Mouse (Mus musculus) MEL (cell line): ENCODE results near the gene Tab1.

ENCODE experiments used
- ELF1 ChIP-seq: IDR thresholded peaks from 2 replicates; pipeline ENCODE4 v1.6.1; 2014; ENCODE audit warnings: low read depth, mild to moderate bottlenecking, inconsistent platforms, low read length, improper control_type of control experiment, moderate library complexity
- GATA1 ChIP-seq: IDR thresholded peaks from 2 replicates; pipeline ENCODE4 v1.6.1; 2011; ENCODE audit warnings: low read depth, low read length, improper control_type of control experiment
- HCFC1 ChIP-seq: IDR thresholded peaks from 2 replicates; pipeline ENCODE4 v1.6.1; 2012; ENCODE audit warnings: low read depth, mild to moderate bottlenecking, inconsistent platforms, low read length, improper control_type of control experiment, moderate library complexity
- MEF2A ChIP-seq: IDR thresholded peaks from 2 replicates; pipeline ENCODE4 v1.6.1; 2014; ENCODE audit warnings: low read depth, mild to moderate bottlenecking, inconsistent platforms, low read length, improper control_type of control experiment; ENCODE audit not compliant: poor library complexity, insufficient replicate concordance, severe bottlenecking; ENCODE audit errors: extremely low read depth
- POLR2A ChIP-seq, 2 experiments: IDR thresholded peaks; 2 replicates each; pipeline ENCODE4 v1.6.1; 2011 to 2012; ENCODE audit warnings: low read length in 2 of 2, mild to moderate bottlenecking in 2 of 2, control low read depth in 1 of 2, improper control_type of control experiment in 1 of 2, low read depth in 1 of 2, moderate library complexity in 1 of 2; ENCODE audit not compliant: control insufficient read depth in 1 of 2, insufficient read depth in 1 of 2, poor library complexity in 1 of 2
- SIN3A ChIP-seq: IDR thresholded peaks from 2 replicates; pipeline ENCODE4 v1.6.1; 2012; ENCODE audit warnings: low read length, improper control_type of control experiment, inconsistent platforms
- TBP ChIP-seq: IDR thresholded peaks from 2 replicates; pipeline ENCODE4 v1.8.0; 2011; ENCODE audit warnings: low read depth, low read length, improper control_type of control experiment
- TCF12 ChIP-seq: IDR thresholded peaks from 2 replicates; pipeline ENCODE4 v1.6.1; 2014; ENCODE audit warnings: low read depth, mild to moderate bottlenecking, inconsistent platforms, low read length, improper control_type of control experiment, moderate library complexity
- ZNF384 ChIP-seq: IDR thresholded peaks from 2 replicates; pipeline ENCODE4 v1.6.1; 2012; ENCODE audit warnings: low read depth, mild to moderate bottlenecking, inconsistent platforms, low read length, improper control_type of control experiment

GRCm38 (mm10) chr15:80171286-80171685 lies 38.4 kb downstream of the Tab1 start:
- TF ChIP-seq HCFC1 (no peak), TBP (no peak), POLR2A (IDR thresholded peaks at IDR 0.05; ENCODE audit: control insufficient read depth in 1 of 2, insufficient read depth in 1 of 2, low read depth in 1 of 2, low read length in 2 of 2, poor library complexity in 1 of 2) (no peak), SIN3A (no peak), TCF12 (no peak), ZNF384 (no peak), GATA1 (no peak), MEF2A (no peak), ELF1 (no peak)
